Mouse (Mus musculus) T-helper 17 cell (primary cell): ENCODE data around the gene Gm4302.
"Not testable (repeated sequence)": the region's sequence is repeated elsewhere in the genome, so short reads cannot be mapped to it uniquely, and the experiment has no call there.

Source experiments
- in situ Hi-C, 2 experiments: fragments of 300-600 bp; cut with MboI, MseI; formaldehyde crosslinking; loops; 1 replicate in 1 of 2; 2 replicates in 1 of 2; pipeline ENCODE4 v1.15.1; 2025; ENCODE audit warnings: high pct_unique_total_duplicates in 2 of 2

Gene Gm4302

GRCm38 (mm10) chr10:100340536-100340935 is at the start of gene Gm4302:
Gene Gm4302, plus strand, starts transcription at chr10:100340836.
- in situ Hi-C loops: not testable (repeated sequence)

- in situ Hi-C loops: no loop called here
Observed at GRCm38 (mm10) chr10:100296105-100296504, 44.5 kb upstream of the Gm4302 start.

- in situ Hi-C loops: loop anchor here in 1 of 2 experiments (10.0 kb wide), 1 partner anchor 65 kb away; the partner anchor contains the start of gene Gm4307
Observed at GRCm38 (mm10) chr10:100300106-100300505, 40.5 kb upstream of the Gm4302 start.

GRCm38 (mm10) chr10:100335376-100335775 is 5.3 kb upstream of the Gm4302 start, which contains the start of gene Gm4301:
Gene Gm4301, plus strand, starts transcription at chr10:100335676.
- in situ Hi-C loops: loop anchor here in 1 of 2 experiments (10.0 kb wide), 1 partner anchor 59 kb away; no protein-coding TSS in a partner anchor

- in situ Hi-C loops: not testable (repeated sequence)
Observed at GRCm38 (mm10) chr10:100345672-100346071, 5.0 kb downstream of the Gm4302 start, which contains the start of gene Gm4303. Gene Gm4303, plus strand, starts transcription at chr10:100345972.

GRCm38 (mm10) chr10:100350793-100351192 is 10.2 kb downstream of the Gm4302 start, which contains the start of gene Gm4305:
Gene Gm4305, plus strand, starts transcription at chr10:100351093.
- in situ Hi-C loops: not testable (repeated sequence)

- in situ Hi-C loops: loop anchor here (5.0 kb wide), 1 partner anchor 35 kb away; no protein-coding TSS in a partner anchor
Observed at GRCm38 (mm10) chr10:100356841-100357240, 16.2 kb downstream of the Gm4302 start.

GRCm38 (mm10) chr10:100361038-100361437 is 20.4 kb downstream of the Gm4302 start, which contains the start of gene Gm4307:
Gene Gm4307, plus strand, starts transcription at chr10:100361338.
- in situ Hi-C loops: loop anchor here in 1 of 2 experiments (10.0 kb wide), 1 partner anchor 56 kb away; no protein-coding TSS in a partner anchor

- in situ Hi-C loops: not testable (repeated sequence)
Observed at GRCm38 (mm10) chr10:100382460-100382859, 41.8 kb downstream of the Gm4302 start, which contains the start of gene Gm4312. Gene Gm4312, minus strand, starts transcription at chr10:100382560.
